Mouse (Mus musculus) testis, adult 2 months (tissue): ENCODE data around the gene Yipf3.

ENCODE experiments used
- CTCF ChIP-seq: fragments of 200-500 bp; IDR thresholded peaks from 2 replicates; pipeline ENCODE4 v1.5.1; 2012; ENCODE audit warnings: low read depth, mild to moderate bottlenecking, inconsistent platforms, low read length, moderate library complexity; ENCODE audit not compliant: control insufficient read depth, insufficient read depth, insufficient replicate concordance
- POLR2A ChIP-seq: fragments of 200-500 bp; IDR thresholded peaks from 2 replicates; pipeline ENCODE4 v1.6.1; 2012; ENCODE audit warnings: low read depth, mild to moderate bottlenecking, inconsistent platforms, low read length, moderate library complexity; ENCODE audit not compliant: control insufficient read depth

- no peak for TF ChIP-seq POLR2A
- no peak for TF ChIP-seq CTCF
These were observed 39.8 kb downstream of the Yipf3 start for GRCm38 (mm10) chr17:46287678-46288095.
